Mouse (Mus musculus) lung, postnatal 0 days (tissue): Measurements from ENCODE around the gene Wasl.

Experiments used
- CTCF ChIP-seq: IDR thresholded peaks from 2 replicates; pipeline ENCODE4 v1.5.1; 2016; ENCODE audit warnings: antibody characterized with exemption, mild to moderate bottlenecking
- EP300 ChIP-seq: IDR thresholded peaks from 2 replicates; pipeline ENCODE4 v1.6.1; 2016; ENCODE audit warnings: antibody characterized with exemption, mild to moderate bottlenecking, control low read depth

DNA sequence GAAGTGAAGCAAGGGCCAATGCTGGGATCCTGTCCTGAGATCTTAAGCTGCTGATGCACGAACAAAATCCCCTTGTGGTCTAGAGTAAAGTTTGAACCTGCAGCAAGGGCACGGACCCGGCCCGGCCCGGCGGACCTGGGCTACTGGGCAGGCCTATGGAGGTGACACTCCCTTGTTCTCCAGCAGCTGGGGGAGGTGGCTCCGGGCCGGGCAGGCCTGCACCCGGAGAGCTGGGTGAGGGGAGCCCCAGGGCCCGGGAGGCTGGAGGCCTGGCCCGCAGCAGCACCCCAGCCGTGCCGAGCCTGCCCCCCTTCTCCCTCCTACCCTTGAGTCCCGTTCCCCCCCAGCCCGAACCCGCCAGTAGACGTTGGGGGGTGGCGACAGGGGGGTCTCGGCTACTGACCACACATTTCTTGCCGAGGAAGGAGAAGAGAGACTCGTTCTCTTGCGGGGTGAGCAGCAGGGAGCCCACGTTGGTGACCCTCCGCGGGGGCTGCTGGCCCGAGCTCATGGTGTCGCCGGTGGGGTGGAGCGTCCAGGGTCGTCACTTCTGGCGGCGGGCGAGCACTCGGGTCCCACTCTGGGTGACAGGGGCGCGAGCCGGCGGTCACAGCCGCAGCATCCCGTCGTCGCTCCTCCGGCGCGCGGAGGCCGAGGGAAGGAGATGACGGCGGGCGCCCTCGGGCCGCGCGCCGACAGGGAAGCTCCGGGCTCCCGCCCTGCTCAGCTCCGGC, 509 bp downstream of the Wasl start:
- no peak for TF ChIP-seq CTCF
- no peak for TF ChIP-seq EP300
